Mouse (Mus musculus): ENCODE data around the gene Aga. TPM values are rescaled to one million over a fixed set of nuclear protein-coding genes. Genes with fewer than 3 reads are reported as not detected.
A peak's percentile ranks its signal among the peaks of the same experiment; 100 is the strongest.
"Not testable (repeated sequence)": the region's sequence is repeated elsewhere in the genome, so short reads cannot be mapped to it uniquely, and the experiment has no call there.

Gene Aga
- polyA plus RNA-seq (2012; ENCODE audit: insufficient read depth, low replicate concordance): 0.75 and 3.0 TPM in 2 replicates

- Histone ChIP-seq H3K4me1 (peaks cover 12% of the 10 kb centered on the region), H3K27me3 (replicated peaks) (no peaks in the 10 kb centered on the region), H3K4me3 (replicated peaks) (peak within 1 kb of the TSS; percentile 96), H3K9me3 (no peaks in the 10 kb centered on the region), H3K36me3 (replicated peaks; ENCODE audit: low read length) (peaks cover 29% of the 10 kb centered on the region)
- TF ChIP-seq GATA1 (IDR thresholded peaks at IDR 0.05; ENCODE audit: borderline replicate concordance, low read length): no peak
- no peak for TF ChIP-seq FLI1 (IDR thresholded peaks at IDR 0.05; ENCODE audit: low read length)
Measured at GRCm38 (mm10) chr8:53511551-53512127, at the start of gene Aga. Gene Aga (plus strand): TSS chr8:53511727.

GRCm38 (mm10) chr8:53489063-53489462, 22.5 kb upstream of the Aga start:
- Histone ChIP-seq H3K27me3 (replicated peaks) (no peaks in the 10 kb centered on the region), H3K4me3 (replicated peaks) (no peak overlapping the region), H3K9me3 (no peaks in the 10 kb centered on the region), H3K4me1 (no peaks in the 10 kb centered on the region), H3K36me3 (replicated peaks; ENCODE audit: low read length) (no peaks in the 10 kb centered on the region)
- TF ChIP-seq FLI1 (IDR thresholded peaks at IDR 0.05; ENCODE audit: low read length) (no peak), GATA1 (IDR thresholded peaks at IDR 0.05; ENCODE audit: borderline replicate concordance, low read length) (no peak)

GRCm38 (mm10) chr8:53496216-53496615, 15.3 kb upstream of the Aga start:
- TF ChIP-seq GATA1 (IDR thresholded peaks at IDR 0.05; ENCODE audit: borderline replicate concordance, low read length) (no peak), FLI1 (IDR thresholded peaks at IDR 0.05; ENCODE audit: low read length) (no peak)

GRCm38 (mm10) chr8:53496885-53497326, 14.6 kb upstream of the Aga start:
- TF ChIP-seq GATA1 (IDR thresholded peaks at IDR 0.05; ENCODE audit: borderline replicate concordance, low read length): no peak
- TF ChIP-seq FLI1 (IDR thresholded peaks at IDR 0.05; ENCODE audit: low read length): no peak
- Histone ChIP-seq H3K9me3 (no peaks in the 10 kb centered on the region), H3K36me3 (replicated peaks; ENCODE audit: low read length) (no peaks in the 10 kb centered on the region), H3K4me1 (no peaks in the 10 kb centered on the region), H3K27me3 (replicated peaks) (no peaks in the 10 kb centered on the region), H3K4me3 (replicated peaks) (no peak overlapping the region)

More at GRCm38 (mm10) chr8:53496216-53496615, 15.3 kb upstream of the Aga start:
- Histone ChIP-seq H3K27me3 (replicated peaks) (no peaks in the 10 kb centered on the region), H3K36me3 (replicated peaks; ENCODE audit: low read length) (no peaks in the 10 kb centered on the region), H3K9me3 (no peaks in the 10 kb centered on the region), H3K4me1 (no peaks in the 10 kb centered on the region), H3K4me3 (replicated peaks) (no peak overlapping the region)

GRCm38 (mm10) chr8:53538049-53538448, 26.5 kb downstream of the Aga start:
- not testable (repeated sequence) for H3K4me3 ChIP-seq (replicated peaks); H3K36me3 ChIP-seq (replicated peaks; ENCODE audit: low read length); H3K4me1 ChIP-seq; H3K27me3 ChIP-seq (replicated peaks); H3K9me3 ChIP-seq

- no peaks in the 10 kb centered on the region for H3K4me1 ChIP-seq
- no peaks in the 10 kb centered on the region for H3K27me3 ChIP-seq (replicated peaks)
- no peaks in the 10 kb centered on the region for H3K36me3 ChIP-seq (replicated peaks; ENCODE audit: low read length)
- TF ChIP-seq FLI1 (IDR thresholded peaks at IDR 0.05; ENCODE audit: low read length) (no peak), GATA1 (IDR thresholded peaks at IDR 0.05; ENCODE audit: borderline replicate concordance, low read length) (no peak)
- no peak overlapping the region for H3K4me3 ChIP-seq (replicated peaks)
- H3K9me3 ChIP-seq: no peaks in the 10 kb centered on the region
Measured at GRCm38 (mm10) chr8:53539585-53539984, 28.1 kb downstream of the Aga start.

- no peaks in the 10 kb centered on the region for H3K4me1 ChIP-seq
- no peaks in the 10 kb centered on the region for H3K36me3 ChIP-seq (replicated peaks; ENCODE audit: low read length)
- H3K9me3 ChIP-seq: peaks cover 3% of the 10 kb centered on the region; the same call in 1 of the 2 replicates
- no peaks in the 10 kb centered on the region for H3K27me3 ChIP-seq (replicated peaks)
- no peak for TF ChIP-seq FLI1 (IDR thresholded peaks at IDR 0.05; ENCODE audit: low read length)
- no peak for TF ChIP-seq GATA1 (IDR thresholded peaks at IDR 0.05; ENCODE audit: borderline replicate concordance, low read length)
- no peak overlapping the region for H3K4me3 ChIP-seq (replicated peaks)
Measured at GRCm38 (mm10) chr8:53562441-53563040, 51.0 kb downstream of the Aga start.

- no peaks in the 10 kb centered on the region for H3K27me3 ChIP-seq (replicated peaks)
- no peaks in the 10 kb centered on the region for H3K36me3 ChIP-seq (replicated peaks; ENCODE audit: low read length)
- no peak overlapping the region for H3K4me3 ChIP-seq (replicated peaks)
- no peak for TF ChIP-seq FLI1 (IDR thresholded peaks at IDR 0.05; ENCODE audit: low read length)
- no peak for TF ChIP-seq GATA1 (IDR thresholded peaks at IDR 0.05; ENCODE audit: borderline replicate concordance, low read length)
- no peaks in the 10 kb centered on the region for H3K9me3 ChIP-seq
- no peaks in the 10 kb centered on the region for H3K4me1 ChIP-seq
Measured at GRCm38 (mm10) chr8:53566223-53566622, 54.7 kb downstream of the Aga start.

Other genes with a start within 250 kb of the Aga start
- 0.71 and 0.81 TPM in 2 replicates for gene Neil3, start 127.3 kb downstream of the Aga start, polyA plus RNA-seq (2012; ENCODE audit: insufficient read depth, low replicate concordance)

Measured in megakaryocyte, embryonic 14.5 days (primary cell).